Mouse (Mus musculus) cerebellum, adult 8-10 months (tissue): Measurements from ENCODE around the gene Psg20.
"Not testable (repeated sequence)": the region's sequence is repeated elsewhere in the genome, so short reads cannot be mapped to it uniquely, and the experiment has no call there.

Experiments used
- DNase-seq: peaks from one replicate; pipeline ENCODE4 v3.0.0; 2022

Psg20 gene

DNA sequence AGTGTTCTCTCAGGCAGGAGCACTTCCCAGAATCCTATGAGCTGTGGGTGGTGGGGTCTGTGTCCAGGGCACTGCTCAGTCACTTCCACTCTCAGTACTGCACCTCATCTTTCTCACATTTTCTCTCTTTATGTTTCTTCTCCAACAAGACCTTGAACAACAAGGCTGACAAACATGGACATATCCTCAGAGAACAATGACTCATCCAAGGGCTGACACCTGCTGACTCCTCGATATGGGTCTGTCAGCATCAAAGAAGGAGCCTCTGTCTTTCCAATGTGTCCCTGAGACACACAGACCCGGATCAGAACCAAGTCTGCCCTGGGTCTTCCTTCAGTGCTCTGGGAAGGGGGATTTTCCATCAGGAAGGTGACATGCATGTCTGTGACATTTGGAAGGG is at the start of gene Psg20:
TSS of gene Psg20 (minus strand) at position 101 of the 400 bp plus-strand sequence.
- DNase-seq = no peak

DNA sequence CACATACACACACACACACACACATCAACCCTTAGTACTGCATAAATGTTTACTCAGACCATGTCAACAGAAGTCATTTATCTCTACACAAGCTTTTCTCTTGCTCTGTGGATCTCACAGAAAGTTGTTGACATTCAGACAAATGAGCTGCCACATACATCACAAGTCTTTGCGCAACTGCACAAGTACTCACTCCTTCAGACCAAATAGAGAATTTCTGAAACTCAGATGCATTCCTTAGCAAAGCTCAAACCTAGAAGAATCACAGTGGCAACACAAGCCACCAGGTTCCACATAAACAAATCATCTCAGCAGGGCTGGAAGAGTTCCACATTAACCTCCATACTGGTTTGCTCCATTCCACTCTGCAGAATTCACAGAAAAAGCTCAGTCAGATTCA is 48.5 kb upstream of the Psg20 start:
- no peak for DNase-seq

DNA sequence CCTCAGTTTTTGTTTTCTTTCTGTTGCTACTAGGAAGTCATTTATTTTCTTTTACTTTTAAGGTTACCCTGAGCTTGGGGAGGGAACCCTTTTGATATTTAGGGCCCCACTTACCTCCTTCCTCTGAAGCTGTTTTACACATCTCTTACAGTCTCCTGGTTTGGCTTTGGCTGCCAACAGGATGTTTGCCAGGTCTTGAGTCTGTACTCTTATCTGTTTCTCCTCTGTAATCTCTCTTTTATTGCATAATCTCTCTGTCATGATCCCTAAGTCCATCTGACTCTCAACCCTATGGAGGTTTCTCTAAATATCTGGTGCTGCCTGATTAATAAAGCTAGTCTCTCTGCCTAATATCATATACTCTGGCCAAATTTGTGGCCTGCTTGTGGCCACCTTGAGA is 47.1 kb upstream of the Psg20 start:
- DNase-seq = no peak

DNA sequence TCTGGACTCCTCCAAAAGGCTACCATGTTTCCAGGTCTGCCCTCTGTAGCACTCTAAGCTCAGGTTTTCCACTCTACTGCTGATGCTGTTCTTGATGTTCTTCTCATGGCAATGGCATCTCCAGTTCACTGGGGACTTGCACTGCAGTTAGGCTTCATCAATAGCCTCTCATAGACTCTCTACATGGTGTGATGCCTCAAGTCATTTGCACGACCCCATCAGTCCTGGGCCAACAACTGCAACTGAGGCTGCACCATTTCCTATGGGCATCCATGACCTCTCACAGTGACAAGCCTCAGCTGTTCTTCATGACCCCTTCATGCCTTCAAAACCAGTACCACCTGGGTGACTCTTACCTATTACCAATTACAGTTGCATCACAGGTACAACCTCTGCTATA is 42.4 kb upstream of the Psg20 start:
- no peak for DNase-seq

DNA sequence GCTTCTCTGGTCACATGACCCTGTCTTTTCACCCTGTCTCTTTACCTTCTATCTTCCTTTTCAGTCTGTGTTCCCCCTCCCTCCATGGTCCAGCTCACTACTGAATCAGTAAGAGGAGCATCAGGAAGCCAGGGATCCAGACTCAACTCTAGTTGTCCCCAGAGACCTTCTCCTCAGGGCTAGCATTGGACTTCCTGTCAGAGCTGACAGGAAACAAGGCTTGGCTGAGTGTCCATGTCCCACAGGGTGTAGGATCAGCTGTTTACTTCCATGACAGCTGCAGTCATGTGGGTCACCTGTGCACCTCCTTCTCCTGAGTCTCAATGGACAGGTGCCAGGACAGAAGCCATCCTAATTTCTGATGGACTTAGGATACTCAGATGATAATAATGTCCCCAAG is 39.9 kb upstream of the Psg20 start:
- not testable (repeated sequence) for DNase-seq

DNA sequence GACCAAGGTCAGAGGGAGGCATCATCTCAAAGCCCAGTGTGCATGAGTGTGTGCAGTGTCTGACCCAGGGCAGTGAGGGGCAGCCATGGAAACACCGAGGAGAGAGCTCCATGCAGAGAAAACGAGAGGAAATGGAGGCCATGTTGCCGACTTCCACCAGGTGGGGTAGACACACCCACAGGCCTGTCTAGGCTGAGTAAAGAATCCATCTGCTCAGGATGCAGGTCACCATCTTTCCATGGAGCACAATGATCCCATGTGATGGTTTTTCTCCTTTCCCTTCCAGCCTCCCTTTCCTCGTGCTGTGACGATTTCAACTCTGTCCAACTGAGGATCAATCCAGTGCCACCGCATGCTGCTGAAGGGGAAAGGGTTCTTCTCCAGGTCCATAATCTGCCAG is 38.0 kb upstream of the Psg20 start:
- DNase-seq = no peak

DNA sequence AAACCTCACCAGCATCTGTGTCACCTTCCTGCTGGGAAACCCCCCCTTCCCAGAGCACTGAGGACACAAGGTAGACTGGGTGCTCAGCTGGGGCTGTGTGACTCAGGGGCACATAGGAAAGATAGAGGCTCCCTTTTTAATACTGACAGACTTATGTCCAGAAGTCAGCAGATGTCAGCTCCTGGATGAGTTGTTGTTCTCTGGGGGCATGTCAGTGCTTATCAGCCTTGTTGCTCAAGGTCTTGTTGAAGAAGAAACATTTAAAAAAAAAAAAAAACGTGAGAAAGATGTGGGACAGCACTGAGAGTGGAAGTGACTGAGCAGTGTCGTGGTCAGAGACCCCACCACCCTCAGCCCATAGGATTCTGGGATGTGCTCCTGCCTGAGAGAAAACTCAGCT is 31.8 kb upstream of the Psg20 start, which contains the start of gene Psg22:
TSS of gene Psg22 (plus strand) at position 301 of the 400 bp plus-strand sequence.
- DNase-seq = no peak

DNA sequence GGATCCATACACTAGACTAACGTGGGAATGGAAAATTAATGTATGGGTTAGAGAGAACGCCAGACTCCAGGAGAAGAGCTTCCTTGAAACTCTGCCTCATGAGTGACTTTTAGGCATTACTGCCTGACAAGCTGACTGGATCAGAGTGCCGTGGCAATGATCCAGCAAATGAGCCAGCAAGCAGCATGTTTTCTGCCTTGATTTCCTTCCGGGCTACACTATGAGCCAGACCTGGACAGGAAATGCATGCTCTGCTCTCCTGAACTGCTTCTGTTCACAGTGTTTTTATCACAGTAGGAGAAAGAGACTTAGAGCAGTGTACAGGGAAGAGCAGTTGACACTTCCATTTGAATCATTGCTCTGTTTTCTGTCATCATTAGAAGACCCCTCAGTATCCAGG is 29.6 kb upstream of the Psg20 start:
- no peak for DNase-seq

DNA sequence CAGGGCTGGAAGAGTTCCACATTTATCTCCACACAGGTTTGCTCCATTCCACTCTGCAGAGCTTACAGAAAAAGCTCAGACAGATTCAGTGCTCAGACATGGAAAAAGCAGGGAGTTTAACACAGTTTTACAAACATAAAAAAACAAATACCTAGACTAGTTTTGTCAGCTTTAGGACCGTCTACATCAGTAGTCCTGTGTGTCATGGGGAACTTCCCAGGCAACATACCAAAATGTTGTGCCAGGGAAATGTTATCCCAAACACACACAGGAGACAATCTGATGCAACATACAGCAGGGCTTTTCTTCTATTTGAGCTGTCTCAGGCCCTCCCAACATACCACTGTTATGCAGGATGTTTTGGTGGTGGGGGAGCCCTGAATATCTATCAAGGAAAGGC is 24.9 kb upstream of the Psg20 start:
- DNase-seq = no peak

DNA sequence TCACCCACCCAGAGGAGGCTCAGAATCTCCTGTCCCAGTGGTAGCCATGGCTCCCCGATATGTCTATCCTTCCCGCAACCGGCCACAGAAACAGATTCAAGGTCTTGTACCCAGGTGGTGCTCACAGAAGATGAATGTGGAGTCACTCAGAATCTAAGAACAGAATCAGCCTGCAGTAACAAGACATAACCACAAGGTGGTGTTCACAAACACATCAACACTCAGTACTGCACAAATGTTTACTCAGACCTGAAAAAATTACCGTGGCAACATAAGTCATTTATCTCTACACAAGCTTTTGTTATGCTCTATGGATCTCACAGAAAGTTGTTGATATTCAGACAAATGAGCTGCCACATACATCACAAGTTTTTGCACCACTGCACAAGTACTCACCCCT is 24.3 kb upstream of the Psg20 start:
- DNase-seq = not testable (repeated sequence)

DNA sequence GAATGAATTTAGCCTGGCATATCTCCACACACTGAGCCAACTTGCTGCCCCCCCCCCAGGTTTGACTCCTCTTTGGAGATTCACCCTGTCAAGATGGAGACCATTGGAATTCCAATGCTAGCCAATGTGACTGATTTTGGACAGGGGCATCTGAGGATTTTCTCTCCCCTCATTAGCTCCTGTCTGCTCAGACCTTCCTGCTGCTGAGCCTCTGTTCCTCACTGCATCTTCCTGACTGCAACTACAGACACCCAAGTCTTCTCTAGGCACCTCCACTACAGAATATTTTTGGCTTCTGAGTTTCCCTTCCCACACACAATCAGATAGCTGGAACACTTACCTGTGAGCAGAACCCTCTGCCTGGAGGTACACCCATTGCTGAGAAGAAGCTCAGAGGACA is 399 bp downstream of the Psg20 start:
- DNase-seq = no peak

DNA sequence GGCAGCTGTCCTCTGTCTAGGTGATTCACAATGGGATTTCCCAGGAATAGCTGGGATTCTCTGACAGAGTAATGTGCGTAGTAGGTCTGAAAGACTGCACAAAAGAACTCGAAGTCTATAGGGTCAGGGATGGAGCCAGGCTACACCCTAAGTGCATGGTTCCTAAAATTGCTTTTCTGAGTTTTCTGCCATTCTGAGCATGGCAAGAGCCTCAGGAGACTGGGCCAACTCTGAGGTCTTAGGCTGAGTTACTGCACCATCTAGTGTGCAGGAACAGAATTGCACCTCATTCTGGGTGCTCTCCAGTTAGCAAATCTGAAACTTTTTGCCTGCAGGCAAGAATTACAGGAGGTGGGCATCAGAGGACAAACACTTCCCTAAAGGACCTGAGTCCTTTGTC is 6.2 kb downstream of the Psg20 start:
- peak; percentile 15 for DNase-seq

DNA sequence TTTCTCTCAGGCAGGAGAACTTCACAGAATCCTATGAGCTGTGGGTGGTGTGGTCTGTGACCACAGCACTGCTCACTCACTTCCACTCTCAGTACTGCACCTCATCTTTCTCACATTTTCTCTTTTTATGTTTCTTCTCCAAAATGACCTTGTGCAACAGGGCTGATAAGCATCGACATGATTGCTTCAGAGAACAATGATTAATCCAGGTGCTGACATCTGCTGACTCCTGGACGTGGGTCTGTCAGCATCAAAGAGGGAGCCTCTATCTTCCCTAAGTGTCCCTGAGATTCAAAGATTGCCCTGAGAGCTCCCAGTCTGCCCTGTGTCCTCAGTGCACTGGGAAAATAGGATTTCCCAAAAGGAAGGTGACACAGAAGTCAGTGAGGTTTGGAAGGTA is 29.4 kb downstream of the Psg20 start, which contains the start of gene Psg21:
TSS of gene Psg21 (minus strand) at position 101 of the 400 bp plus-strand sequence.
- not testable (repeated sequence) for DNase-seq

DNA sequence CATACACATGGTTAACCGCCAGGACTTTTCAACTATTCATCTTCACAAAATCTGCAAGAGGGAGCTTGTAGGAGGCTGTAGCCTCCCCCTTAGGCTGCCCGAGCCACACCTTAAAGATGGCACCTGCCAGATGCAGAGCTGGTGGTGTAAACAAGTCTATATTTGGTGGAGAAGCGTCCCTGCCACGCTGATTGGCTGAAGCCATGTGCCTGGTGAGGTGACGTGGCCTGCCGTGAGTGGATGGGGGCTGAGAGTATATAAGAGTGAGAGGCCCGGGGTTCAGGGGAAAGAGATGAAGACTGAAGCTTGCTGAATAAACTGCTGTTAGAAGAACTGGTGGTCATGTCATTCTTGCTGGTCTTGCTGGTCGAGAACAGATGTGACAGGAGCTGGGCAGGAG is 59.1 kb downstream of the Psg20 start:
- not testable (repeated sequence) for DNase-seq
